Mouse (Mus musculus) gastrocnemius, postnatal 14 days (tissue): ENCODE results near the gene Gbx1. TPM values are rescaled to one million over a fixed set of nuclear protein-coding genes. Genes with fewer than 3 reads are reported as not detected.
"Not testable (repeated sequence)": the region's sequence is repeated elsewhere in the genome, so short reads cannot be mapped to it uniquely, and the experiment has no call there.

Experiments
- DNase-seq: peaks from one replicate; pipeline ENCODE4 v3.0.0; 2021; ENCODE audit warnings: mixed read lengths
- intact Hi-C: fragments of 180-260 bp; cut with DNase I; formaldehyde crosslinking; loops from one replicate; pipeline ENCODE4 v1.15.1; 2025; ENCODE audit warnings: low total_unique reads
- long read RNA-seq, 2 experiments: library from polyadenylated mRNA; stranded (forward); transcript quantifications; one replicate each; pipeline ENCODE4 v2.0.0; 2021
- total RNA-seq, 2 experiments: library from RNA; stranded (reverse); gene quantifications; 2 replicates each; pipeline ENCODE4 v1.2.3; 2021

The Gbx1 gene
- total RNA-seq: not detected
- long read RNA-seq, experiment 1: 0 reads
- long read RNA-seq, experiment 2: 0 reads

GRCm38 (mm10) chr5:24526889-24527230 lies at the start of gene Gbx1:
Gbx1 (minus strand) TSS chr5:24527202.
- intact Hi-C loops: loop anchor here (5.0 kb wide), 1 partner anchor 45 kb away; no protein-coding TSS in a partner anchor

GRCm38 (mm10) chr5:24576801-24577182 lies 49.8 kb upstream of the Gbx1 start:
- intact Hi-C loops: no loop called here
- peak; percentile 49 for DNase-seq

More at GRCm38 (mm10) chr5:24526889-24527230, at the start of gene Gbx1:
- DNase-seq: peak; percentile 43

GRCm38 (mm10) chr5:24575948-24576347 lies 48.9 kb upstream of the Gbx1 start:
- intact Hi-C loops: no loop called here
- no peak for DNase-seq

- no peak for DNase-seq
- intact Hi-C loops: no loop called here
These were observed 29.7 kb upstream of the Gbx1 start, which contains the start of gene 4931409K22Rik for GRCm38 (mm10) chr5:24556709-24557108. 4931409K22Rik (minus strand) TSS chr5:24556809.

- intact Hi-C loops, DNase-seq: not testable (repeated sequence)
These were observed 28.3 kb upstream of the Gbx1 start for GRCm38 (mm10) chr5:24555335-24555734.

- intact Hi-C loops: no loop called here
- no peak for DNase-seq
These were observed 26.7 kb upstream of the Gbx1 start for GRCm38 (mm10) chr5:24553621-24554244.

- no peak for DNase-seq
- intact Hi-C loops: no loop called here
These were observed 24.3 kb upstream of the Gbx1 start for GRCm38 (mm10) chr5:24551317-24551688.

GRCm38 (mm10) chr5:24550598-24551316 lies 23.8 kb upstream of the Gbx1 start:
- intact Hi-C loops: no loop called here

GRCm38 (mm10) chr5:24542643-24543042 lies 15.6 kb upstream of the Gbx1 start:
- intact Hi-C loops: no loop called here
- DNase-seq: no peak

More at GRCm38 (mm10) chr5:24550598-24551316, 23.8 kb upstream of the Gbx1 start:
- DNase-seq: peak; percentile 57

- intact Hi-C loops: no loop called here
- no peak for DNase-seq
These were observed 14.2 kb upstream of the Gbx1 start for GRCm38 (mm10) chr5:24541144-24541569.

- intact Hi-C loops: no loop called here
- peak; percentile 87 for DNase-seq
These were observed 13.6 kb upstream of the Gbx1 start, which contains the start of gene Asb10 for GRCm38 (mm10) chr5:24540387-24541143. Asb10 (minus strand) TSS chr5:24540978.

GRCm38 (mm10) chr5:24539571-24540296 lies 12.7 kb upstream of the Gbx1 start:
- intact Hi-C loops: loop anchor here (10.0 kb wide), 1 partner anchor 115 kb away; no protein-coding TSS in a partner anchor
- DNase-seq: no peak

GRCm38 (mm10) chr5:24537618-24538017 lies 10.6 kb upstream of the Gbx1 start:
- peak; percentile 72 for DNase-seq
- intact Hi-C loops: loop anchor here (10.0 kb wide), 1 partner anchor 117 kb away; no protein-coding TSS in a partner anchor

GRCm38 (mm10) chr5:24536511-24536910 lies 9.5 kb upstream of the Gbx1 start:
- intact Hi-C loops: loop anchor here (10.0 kb wide), 1 partner anchor 118 kb away; no protein-coding TSS in a partner anchor

GRCm38 (mm10) chr5:24535731-24536130 lies 8.7 kb upstream of the Gbx1 start:
- no peak for DNase-seq
- intact Hi-C loops: loop anchor here (10.0 kb wide), 1 partner anchor 119 kb away; no protein-coding TSS in a partner anchor

More at GRCm38 (mm10) chr5:24536511-24536910, 9.5 kb upstream of the Gbx1 start:
- DNase-seq: no peak

GRCm38 (mm10) chr5:24534292-24534691 lies 7.3 kb upstream of the Gbx1 start:
- DNase-seq: no peak
- intact Hi-C loops: loop anchor here (5.0 to 10.0 kb wide), 2 partner anchors 58 to 121 kb away; no protein-coding TSS in a partner anchor

GRCm38 (mm10) chr5:24533391-24533790 lies 6.4 kb upstream of the Gbx1 start:
- DNase-seq: no peak
- intact Hi-C loops: loop anchor here (5.0 to 10.0 kb wide), 2 partner anchors 59 to 121 kb away; no protein-coding TSS in a partner anchor

- intact Hi-C loops: loop anchor here (5.0 to 10.0 kb wide), 2 partner anchors 62 to 125 kb away; no protein-coding TSS in a partner anchor
- DNase-seq: peak; percentile 94
These were observed 3.2 kb upstream of the Gbx1 start for GRCm38 (mm10) chr5:24530042-24530689.
